Mouse (Mus musculus) heart, embryonic 15.5 days (tissue): ENCODE data around the gene Bcat1. TPM values are rescaled to one million over a fixed set of nuclear protein-coding genes. Genes with fewer than 3 reads are reported as not detected.

ENCODE experiments used
- ATAC-seq: fragments of 200-750 bp; cut with Nextera tagmentation; replicated peaks from 2 replicates; pipeline ENCODE4 v1.8.0; 2017; ENCODE audit warnings: low read depth, moderate TSS enrichment; ENCODE audit not compliant: insufficient number of reproducible peaks, insufficient read depth, low FRiP score
- H3K27ac ChIP-seq: fragments of 300-500 bp; sonication (generic); 2 replicates; pipeline ENCODE4 v1.5.1; 2015; ENCODE audit warnings: mild to moderate bottlenecking, inconsistent platforms
- H3K27me3 ChIP-seq: fragments of 300-500 bp; sonication (generic); 2 replicates; pipeline ENCODE4 v1.6.1; 2015; ENCODE audit warnings: inconsistent platforms
- H3K36me3 ChIP-seq: fragments of 300-500 bp; sonication (generic); 2 replicates; pipeline ENCODE4 v1.6.1; 2015; ENCODE audit warnings: mild to moderate bottlenecking, inconsistent platforms
- H3K4me1 ChIP-seq: fragments of 300-500 bp; sonication (generic); replicated peaks from 2 replicates; pipeline ENCODE4 v1.6.1; 2015; ENCODE audit warnings: inconsistent platforms
- H3K4me2 ChIP-seq: fragments of 300-500 bp; sonication (generic); 2 replicates; pipeline ENCODE4 v1.6.1; 2015; ENCODE audit warnings: inconsistent platforms, mild to moderate bottlenecking, moderate library complexity
- H3K4me3 ChIP-seq: fragments of 300-500 bp; sonication (generic); 2 replicates; pipeline ENCODE4 v1.5.1; 2015; ENCODE audit warnings: mild to moderate bottlenecking, inconsistent platforms
- H3K9ac ChIP-seq: fragments of 300-500 bp; sonication (generic); 2 replicates; pipeline ENCODE4 v1.6.1; 2015; ENCODE audit warnings: mild to moderate bottlenecking, inconsistent platforms
- H3K9me3 ChIP-seq: fragments of 300-500 bp; sonication (generic); replicated peaks from 2 replicates; pipeline ENCODE4 v1.6.1; 2016; ENCODE audit warnings: inconsistent platforms
- WGBS: fragments of 180-500 bp; shearing (Covaris S2); methylation state at CpG from one replicate; pipeline ENCODE4 v1.1.7; 2015; ENCODE audit warnings: mixed read lengths; 5-methylcytosine and 5-hydroxymethylcytosine counted together
- polyA plus RNA-seq: library from polyadenylated mRNA; unstranded; fragments of >200 nt; fragmentation: Nextera tagmentation; extraction: Ambion mirVana; gene quantifications from 2 replicates; pipeline ENCODE4 v1.2.1, GENCODE M21; 2015

The Bcat1 gene
- 3.3 and 6.7 TPM in 2 replicates for polyA plus RNA-seq

DNA sequence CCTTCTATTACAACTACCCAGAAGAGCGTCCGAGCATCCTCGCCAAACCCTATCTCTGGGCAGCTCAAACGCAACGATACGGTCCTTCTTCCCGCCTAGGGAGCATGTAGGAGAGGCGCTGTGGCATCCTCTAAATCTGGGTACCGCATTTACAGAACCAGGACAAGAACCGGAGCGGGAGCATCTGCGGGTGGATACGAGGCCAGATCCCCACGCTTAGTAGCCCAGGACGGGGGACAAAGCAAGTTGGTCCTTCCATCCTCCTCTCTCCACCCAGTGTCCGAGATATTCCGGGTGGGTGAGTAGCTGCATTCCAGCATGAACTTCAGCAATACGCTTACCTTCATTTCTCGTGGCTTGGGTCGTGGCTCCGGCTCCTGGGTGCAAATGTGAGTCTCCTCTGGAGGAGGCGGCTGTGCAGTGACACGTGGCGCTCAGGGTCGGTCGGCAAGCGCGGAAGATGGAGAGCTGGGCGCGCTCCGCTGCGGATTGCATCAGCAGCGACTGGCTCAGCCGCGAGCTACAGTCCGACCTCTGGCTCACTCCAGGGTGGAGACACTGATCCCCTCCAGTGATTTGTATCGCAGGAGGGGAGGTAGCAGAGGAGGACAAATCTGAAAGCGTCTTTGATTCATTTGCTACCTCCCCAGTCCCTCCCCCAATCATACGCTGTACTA, at the start of gene Bcat1:
Bcat1 (minus strand) TSS at position 637 of the 677 bp plus-strand sequence.
- peaks cover 13% of the 10 kb centered on the region for H3K4me1 ChIP-seq
- peaks cover 38% of the 10 kb centered on the region for H3K27me3 ChIP-seq
- WGBS: under 1% methylated on average over 39 of the region's 39 CpGs
- no peak within 1 kb of the TSS for H3K27ac ChIP-seq
- peak within 1 kb of the TSS; percentile 86 for H3K4me2 ChIP-seq
- 0 out of 2 replicates have a peak, but pooled peaks have one; percentile 27 for ATAC-seq
- H3K9ac ChIP-seq: peak within 1 kb of the TSS; percentile 34; the same call in 1 of the 2 replicates
- H3K4me3 ChIP-seq: peak within 1 kb of the TSS; percentile 51
- no peaks in the 10 kb centered on the region for H3K9me3 ChIP-seq
- H3K36me3 ChIP-seq: no peaks in the 10 kb centered on the region

DNA sequence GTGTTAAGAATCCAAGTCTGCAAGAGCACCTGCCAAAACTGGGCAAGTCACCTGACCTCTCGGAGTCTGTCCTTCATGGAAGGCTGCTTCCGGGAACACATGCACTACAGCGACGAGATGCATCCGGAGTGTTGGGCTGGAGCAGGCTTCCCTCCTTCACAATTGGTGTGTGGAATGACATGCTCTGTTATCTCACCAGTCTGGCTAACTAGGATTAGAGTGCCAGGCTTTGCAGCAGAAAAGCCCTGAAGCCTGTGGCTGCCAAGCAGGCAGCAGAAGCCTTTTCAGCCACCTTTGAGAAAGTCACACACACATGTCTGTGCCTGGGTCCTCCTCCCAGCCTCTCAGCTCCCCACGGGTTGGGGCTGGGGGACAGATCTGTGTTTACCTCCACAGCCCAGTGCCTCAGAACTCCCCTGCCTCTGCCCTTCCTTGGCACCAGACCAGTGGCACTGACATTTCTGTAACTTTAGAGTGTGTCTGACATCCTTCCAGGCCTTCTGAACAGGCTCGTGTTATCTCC, 49.7 kb upstream of the Bcat1 start:
- peak; percentile 76 for ATAC-seq
- Histone ChIP-seq H3K4me3 (no peak overlapping the region), H3K9ac (0 out of 2 replicates have a peak overlapping the region, but pooled peaks have one; percentile 27), H3K27me3 (no peaks in the 10 kb centered on the region), H3K4me1 (peaks cover 41% of the 10 kb centered on the region), H3K9me3 (no peaks in the 10 kb centered on the region), H3K36me3 (no peaks in the 10 kb centered on the region), H3K27ac (peak overlapping the region; percentile 93), H3K4me2 (peak overlapping the region; percentile 33)
- 14% methylated on average over 7 of the region's 7 CpGs for WGBS

GRCm38 (mm10) chr6:145124621-145125020, 48.6 kb upstream of the Bcat1 start:
- Histone ChIP-seq H3K4me3 (no peak overlapping the region), H3K27me3 (no peaks in the 10 kb centered on the region), H3K36me3 (no peaks in the 10 kb centered on the region), H3K4me2 (no peak overlapping the region), H3K27ac (peak overlapping the region; percentile 93), H3K4me1 (peaks cover 50% of the 10 kb centered on the region), H3K9me3 (no peaks in the 10 kb centered on the region), H3K9ac (no peak overlapping the region)
- no peak for ATAC-seq
- WGBS: 64% methylated on average over 1 of the region's 1 CpGs

GRCm38 (mm10) chr6:145123136-145124060, 47.4 kb upstream of the Bcat1 start:
- 68% methylated on average over 11 of the region's 11 CpGs for WGBS
- Histone ChIP-seq H3K4me3 (peak overlapping the region; percentile 17; the same call in 1 of the 2 replicates), H3K9ac (no peak overlapping the region), H3K4me1 (peaks cover 50% of the 10 kb centered on the region), H3K4me2 (peak overlapping the region; percentile 17; the same call in 1 of the 2 replicates), H3K9me3 (no peaks in the 10 kb centered on the region), H3K36me3 (no peaks in the 10 kb centered on the region), H3K27ac (no peak overlapping the region), H3K27me3 (no peaks in the 10 kb centered on the region)
- no peak for ATAC-seq

DNA sequence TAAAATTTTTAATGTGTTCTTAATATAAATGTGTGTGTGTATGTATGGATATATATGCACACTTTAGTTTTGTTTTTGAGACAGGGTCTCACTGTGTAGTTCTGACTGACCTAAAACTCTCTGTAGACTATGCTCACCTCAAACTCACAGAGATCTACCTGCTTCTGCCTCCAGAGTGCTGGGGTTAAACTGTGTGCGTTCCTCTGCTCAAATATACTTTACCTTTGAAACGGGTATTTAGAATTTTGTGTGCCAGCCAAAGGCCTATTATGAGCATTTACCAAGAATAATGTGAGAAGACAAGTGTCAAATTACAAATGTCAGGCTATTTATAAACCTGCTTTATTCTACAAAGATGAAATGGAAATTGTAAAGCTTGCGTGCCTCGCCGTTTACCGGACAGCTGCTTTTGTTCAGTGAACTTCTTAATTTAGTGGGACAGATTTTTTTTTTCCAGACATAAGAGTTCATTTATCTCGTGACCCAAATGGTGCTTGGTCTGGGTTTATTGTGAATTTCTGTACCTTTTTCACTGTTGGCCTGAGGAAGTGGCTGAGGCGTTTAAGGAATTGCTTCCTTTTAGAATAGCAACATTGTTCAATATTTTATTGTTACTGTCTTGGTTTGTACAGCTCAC, 46.6 kb upstream of the Bcat1 start:
- Histone ChIP-seq H3K9ac (no peak overlapping the region), H3K4me3 (peak overlapping the region; percentile 17; the same call in 1 of the 2 replicates), H3K27ac (no peak overlapping the region; the same call in 1 of the 2 replicates), H3K36me3 (no peaks in the 10 kb centered on the region), H3K9me3 (no peaks in the 10 kb centered on the region), H3K4me1 (peaks cover 50% of the 10 kb centered on the region), H3K27me3 (no peaks in the 10 kb centered on the region), H3K4me2 (peak overlapping the region; percentile 17)
- no peak for ATAC-seq
- WGBS: 42% methylated on average over 8 of the region's 8 CpGs

GRCm38 (mm10) chr6:145121590-145122420, 45.8 kb upstream of the Bcat1 start:
- Histone ChIP-seq H3K27ac (peak overlapping the region; percentile 39), H3K4me2 (peak overlapping the region; percentile 46), H3K9ac (no peak overlapping the region)

GRCm38 (mm10) chr6:145120787-145121589, 45.0 kb upstream of the Bcat1 start:
- Histone ChIP-seq H3K9me3 (no peaks in the 10 kb centered on the region), H3K27ac (peak overlapping the region; percentile 39), H3K36me3 (no peaks in the 10 kb centered on the region), H3K27me3 (no peaks in the 10 kb centered on the region), H3K4me1 (peaks cover 47% of the 10 kb centered on the region), H3K9ac (no peak overlapping the region), H3K4me3 (no peak overlapping the region), H3K4me2 (peak overlapping the region; percentile 46)
- peak; percentile 44; the same call in 1 of the 2 replicates for ATAC-seq
- 24% methylated on average over 18 of the region's 18 CpGs for WGBS

More at GRCm38 (mm10) chr6:145121590-145122420, 45.8 kb upstream of the Bcat1 start:
- 58% methylated on average over 21 of the region's 21 CpGs for WGBS
- H3K9me3 ChIP-seq: no peaks in the 10 kb centered on the region
- H3K36me3 ChIP-seq: no peaks in the 10 kb centered on the region
- H3K4me1 ChIP-seq: peaks cover 50% of the 10 kb centered on the region
- ATAC-seq: no peak
- H3K4me3 ChIP-seq: peak overlapping the region; percentile 17; the same call in 1 of the 2 replicates
- H3K27me3 ChIP-seq: no peaks in the 10 kb centered on the region

DNA sequence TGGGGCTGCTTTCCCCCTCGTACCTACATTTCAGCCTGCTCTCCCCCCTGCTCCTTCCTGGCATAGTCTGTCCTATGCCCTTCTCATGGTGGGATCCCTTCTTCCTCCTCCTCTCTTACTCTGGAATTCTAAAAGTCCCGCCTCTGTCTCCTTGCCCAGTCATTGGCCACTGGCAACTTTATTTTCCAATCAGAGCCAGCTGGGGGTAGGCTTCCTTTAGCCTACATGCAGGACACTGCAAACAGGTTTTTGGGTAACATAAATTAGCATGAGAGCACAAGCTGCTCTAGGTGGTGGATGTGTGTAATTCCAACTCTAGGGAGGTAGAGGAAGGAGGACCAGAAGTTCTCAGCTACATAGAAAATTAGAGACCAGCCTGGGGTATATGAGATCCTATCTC, 44.1 kb upstream of the Bcat1 start:
- Histone ChIP-seq H3K36me3 (no peaks in the 10 kb centered on the region), H3K9ac (no peak overlapping the region), H3K4me1 (peaks cover 38% of the 10 kb centered on the region), H3K4me2 (no peak overlapping the region), H3K27me3 (no peaks in the 10 kb centered on the region), H3K27ac (peak overlapping the region; percentile 39; the same call in 1 of the 2 replicates), H3K4me3 (no peak overlapping the region), H3K9me3 (no peaks in the 10 kb centered on the region)
- ATAC-seq: no peak
- WGBS: 66% methylated on average over 2 of the region's 2 CpGs

- ATAC-seq: no peak
- WGBS: 34% methylated on average over 4 of the region's 4 CpGs
- no peaks in the 10 kb centered on the region for H3K9me3 ChIP-seq
- H3K4me2 ChIP-seq: no peak overlapping the region
- no peak overlapping the region for H3K4me3 ChIP-seq
- H3K27me3 ChIP-seq: no peaks in the 10 kb centered on the region
- peaks cover 14% of the 10 kb centered on the region for H3K4me1 ChIP-seq
- H3K9ac ChIP-seq: no peak overlapping the region
- H3K27ac ChIP-seq: no peak overlapping the region; the same call in 1 of the 2 replicates
- no peaks in the 10 kb centered on the region for H3K36me3 ChIP-seq
Measured at GRCm38 (mm10) chr6:145116098-145116672, 40.2 kb upstream of the Bcat1 start.
